Mouse (Mus musculus): ENCODE data around the gene Ubr3. TPM values are rescaled to one million over a fixed set of nuclear protein-coding genes. Genes with fewer than 3 reads are reported as not detected.

The Ubr3 gene
- total and polyA plus RNA-seq, 2 experiments: 12.8 to 65.2 TPM

GRCm38 (mm10) chr2:70069861-70070260 lies 172.8 kb downstream of the Ubr3 start:
- H3K79me2 ChIP-seq (ENCODE audit: control insufficient read depth, insufficient read depth, low read length): no peaks in the 10 kb centered on the region
- DNase-seq (ENCODE audit: extremely low read depth, low read depth, low spot score): no peak
- H3K36me3 ChIP-seq (ENCODE audit: control insufficient read depth, insufficient read depth, low read length): no peaks in the 10 kb centered on the region
- no peak overlapping the region for H3K27ac ChIP-seq (replicated peaks; ENCODE audit: insufficient read depth, low read depth, low read length)
- no peak overlapping the region for H3K9ac ChIP-seq (ENCODE audit: low read depth, low read length)
- H3K4me1 ChIP-seq (ENCODE audit: control insufficient read depth, insufficient read depth, low read length): no peaks in the 10 kb centered on the region
- TF ChIP-seq CTCF (IDR thresholded peaks at IDR 0.05; ENCODE audit: low read depth, low read length) (no peak), POLR2A (IDR thresholded peaks at IDR 0.05; ENCODE audit: extremely low read depth, insufficient read depth, low read length) (no peak)
- WGBS: 83% methylated on average over 5 of the region's 5 CpGs
- no peak overlapping the region for H3K4me3 ChIP-seq (ENCODE audit: insufficient read depth, low read depth, low read length)
- no peaks in the 10 kb centered on the region for H3K27me3 ChIP-seq (ENCODE audit: control insufficient read depth, insufficient read depth, low read length)

Other genes with a start within 250 kb of the Ubr3 start
- gene Klhl41, start 227.1 kb upstream of the Ubr3 start, total RNA-seq (2014; rRNA removed): 0.20 and 0.37 TPM in 2 replicates
- gene Klhl41, start 227.1 kb upstream of the Ubr3 start, polyA plus RNA-seq (2012; rRNA removed): 0.02 and 0.06 TPM in 2 replicates
- 14.4 TPM in 2 replicates for gene Fastkd1, start 183.7 kb upstream of the Ubr3 start, total RNA-seq (2014; rRNA removed)
- gene Fastkd1, start 183.7 kb upstream of the Ubr3 start, polyA plus RNA-seq (2012; rRNA removed): 6.5 and 6.8 TPM in 2 replicates
- gene Ppig, start 174.7 kb upstream of the Ubr3 start, total RNA-seq (2014; rRNA removed): 9.3 and 9.7 TPM in 2 replicates
- 0.91 and 1.3 TPM in 2 replicates for gene Ppig, start 174.7 kb upstream of the Ubr3 start, polyA plus RNA-seq (2012; rRNA removed)
- gene Ccdc173, start 107.7 kb upstream of the Ubr3 start, total RNA-seq (2014; rRNA removed): 0.13 and 0.37 TPM in 2 replicates
- gene Ccdc173, start 107.7 kb upstream of the Ubr3 start, polyA plus RNA-seq (2012; rRNA removed): not detected in 2 replicates
- 29.6 and 34.4 TPM in 2 replicates for gene Phospho2, start 107.6 kb upstream of the Ubr3 start, total RNA-seq (2014; rRNA removed)
- gene Phospho2, start 107.6 kb upstream of the Ubr3 start, polyA plus RNA-seq (2012; rRNA removed): 36.0 and 39.8 TPM in 2 replicates
- 1.5 and 2.3 TPM in 2 replicates for gene Klhl23, start 75.3 kb upstream of the Ubr3 start, total RNA-seq (2014; rRNA removed)
- 0.22 and 0.46 TPM in 2 replicates for gene Klhl23, start 75.3 kb upstream of the Ubr3 start, polyA plus RNA-seq (2012; rRNA removed)
- 20.9 and 40.3 TPM in 2 replicates for gene Ssb, start 35.7 kb upstream of the Ubr3 start, total RNA-seq (2014; rRNA removed)
- 1.5 and 1.8 TPM in 2 replicates for gene Ssb, start 35.7 kb upstream of the Ubr3 start, polyA plus RNA-seq (2012; rRNA removed)
- 10.7 and 14.7 TPM in 2 replicates for gene Mettl5, start 11.6 kb upstream of the Ubr3 start, total RNA-seq (2014; rRNA removed)
- 7.9 and 9.7 TPM in 2 replicates for gene Mettl5, start 11.6 kb upstream of the Ubr3 start, polyA plus RNA-seq (2012; rRNA removed)
- gene Myo3b, start 141.9 kb downstream of the Ubr3 start, total RNA-seq (2014; rRNA removed): not detected in 2 replicates
- not detected in 2 replicates for gene Myo3b, start 141.9 kb downstream of the Ubr3 start, polyA plus RNA-seq (2012; rRNA removed)